Mouse (Mus musculus): ENCODE measurements around the gene Tab1.

GRCm38 (mm10) chr15:80147090-80147489 is 14.2 kb downstream of the Tab1 start:
- no peak for TF ChIP-seq EP300 (IDR thresholded peaks at IDR 0.05; ENCODE audit: low read depth)
- TF ChIP-seq CTCF (IDR thresholded peaks at IDR 0.05; ENCODE audit: low read depth): no peak
